Mouse (Mus musculus) liver, adult (tissue): ENCODE results near the gene Vmn2r93.

Source experiments
- GATA4 ChIP-seq: IDR thresholded peaks from 2 replicates; pipeline ENCODE4 v1.6.1; 2014; ENCODE audit warnings: mild to moderate bottlenecking, low read length; ENCODE audit not compliant: insufficient replicate concordance

The Vmn2r93 gene

GRCm38 (mm10) chr17:18297799-18298198, at the start of gene Vmn2r93:
TSS of gene Vmn2r93 (plus strand) at chr17:18298099.
- TF ChIP-seq GATA4, result no peak

GRCm38 (mm10) chr17:18277656-18278055, 20.2 kb upstream of the Vmn2r93 start, which contains the start of gene Vmn2r94:
TSS of gene Vmn2r94 (minus strand) at chr17:18277756.
- TF ChIP-seq GATA4, result no peak

GRCm38 (mm10) chr17:18323031-18323430, 25.1 kb downstream of the Vmn2r93 start:
- TF ChIP-seq GATA4, result no peak

- TF ChIP-seq GATA4, result no peak
Measured at GRCm38 (mm10) chr17:18360007-18360406, 62.1 kb downstream of the Vmn2r93 start.

GRCm38 (mm10) chr17:18360602-18361001, 62.7 kb downstream of the Vmn2r93 start:
- TF ChIP-seq GATA4, result no peak
